Mouse (Mus musculus): ENCODE data around the gene Maco1. TPM values are rescaled to one million over a fixed set of nuclear protein-coding genes. Genes with fewer than 3 reads are reported as not detected.

The Maco1 gene
- polyA plus RNA-seq, 1 experiment = not detected

- TF ChIP-seq POLR2A (IDR thresholded peaks at IDR 0.05; ENCODE audit: insufficient read depth, low read depth, low read length) (no peak), CTCF (IDR thresholded peaks at IDR 0.05; ENCODE audit: insufficient read depth, low read depth, low read length) (no peak)
- 93% methylated on average over 5 of the region's 5 CpGs for WGBS
- no peaks in the 10 kb centered on the region for H3K4me1 ChIP-seq (ENCODE audit: control insufficient read depth, insufficient read depth, low read length)
Observed at GRCm38 (mm10) chr4:134865789-134866188, 12.6 kb upstream of the Maco1 start.

GRCm38 (mm10) chr4:134865340-134865739 lies 12.2 kb upstream of the Maco1 start:
- WGBS = 77% methylated on average over 6 of the region's 6 CpGs
- Histone ChIP-seq H3K4me1 (ENCODE audit: control insufficient read depth, insufficient read depth, low read length) (no peaks in the 10 kb centered on the region), H3K27ac (ENCODE audit: insufficient read depth, low read depth, low read length) (no peak overlapping the region), H3K4me3 (ENCODE audit: insufficient read depth, low read depth, low read length) (no peak overlapping the region)
- TF ChIP-seq CTCF (IDR thresholded peaks at IDR 0.05; ENCODE audit: insufficient read depth, low read depth, low read length) = no peak
- TF ChIP-seq POLR2A (IDR thresholded peaks at IDR 0.05; ENCODE audit: insufficient read depth, low read depth, low read length) = no peak

More at GRCm38 (mm10) chr4:134865789-134866188, 12.6 kb upstream of the Maco1 start:
- Histone ChIP-seq H3K27ac (ENCODE audit: insufficient read depth, low read depth, low read length) (no peak overlapping the region), H3K4me3 (ENCODE audit: insufficient read depth, low read depth, low read length) (no peak overlapping the region)

GRCm38 (mm10) chr4:134863937-134864729 lies 11.0 kb upstream of the Maco1 start, which contains the start of gene Rhd:
TSS of gene Rhd (plus strand) at chr4:134864536.
- no peak within 1 kb of the TSS for H3K4me3 ChIP-seq (ENCODE audit: insufficient read depth, low read depth, low read length)
- WGBS = 76% methylated on average over 14 of the region's 14 CpGs
- TF ChIP-seq CTCF (IDR thresholded peaks at IDR 0.05; ENCODE audit: insufficient read depth, low read depth, low read length) = no peak
- no peak for TF ChIP-seq POLR2A (IDR thresholded peaks at IDR 0.05; ENCODE audit: insufficient read depth, low read depth, low read length)

GRCm38 (mm10) chr4:134862996-134863395 lies 9.9 kb upstream of the Maco1 start:
- no peaks in the 10 kb centered on the region for H3K4me1 ChIP-seq (ENCODE audit: control insufficient read depth, insufficient read depth, low read length)
- 72% methylated on average over 7 of the region's 7 CpGs for WGBS
- no peak overlapping the region for H3K27ac ChIP-seq (ENCODE audit: insufficient read depth, low read depth, low read length)
- H3K4me3 ChIP-seq (ENCODE audit: insufficient read depth, low read depth, low read length) = no peak overlapping the region
- TF ChIP-seq POLR2A (IDR thresholded peaks at IDR 0.05; ENCODE audit: insufficient read depth, low read depth, low read length) (no peak), CTCF (IDR thresholded peaks at IDR 0.05; ENCODE audit: insufficient read depth, low read depth, low read length) (no peak)

More at GRCm38 (mm10) chr4:134863937-134864729, 11.0 kb upstream of the Maco1 start, which contains the start of gene Rhd:
- Histone ChIP-seq H3K4me1 (ENCODE audit: control insufficient read depth, insufficient read depth, low read length) (no peaks in the 10 kb centered on the region), H3K27ac (ENCODE audit: insufficient read depth, low read depth, low read length) (no peak within 1 kb of the TSS)

GRCm38 (mm10) chr4:134861884-134862283 lies 8.7 kb upstream of the Maco1 start:
- no peak for TF ChIP-seq POLR2A (IDR thresholded peaks at IDR 0.05; ENCODE audit: insufficient read depth, low read depth, low read length)
- WGBS = 90% methylated on average over 6 of the region's 6 CpGs
- Histone ChIP-seq H3K4me3 (ENCODE audit: insufficient read depth, low read depth, low read length) (no peak overlapping the region), H3K27ac (ENCODE audit: insufficient read depth, low read depth, low read length) (no peak overlapping the region), H3K4me1 (ENCODE audit: control insufficient read depth, insufficient read depth, low read length) (no peaks in the 10 kb centered on the region)

GRCm38 (mm10) chr4:134858494-134858893 lies 5.3 kb upstream of the Maco1 start:
- TF ChIP-seq CTCF (IDR thresholded peaks at IDR 0.05; ENCODE audit: insufficient read depth, low read depth, low read length) (no peak), POLR2A (IDR thresholded peaks at IDR 0.05; ENCODE audit: insufficient read depth, low read depth, low read length) (no peak)
- Histone ChIP-seq H3K4me1 (ENCODE audit: control insufficient read depth, insufficient read depth, low read length) (peaks cover 7% of the 10 kb centered on the region; the same call in 1 of the 2 replicates), H3K4me3 (ENCODE audit: insufficient read depth, low read depth, low read length) (no peak overlapping the region), H3K27ac (ENCODE audit: insufficient read depth, low read depth, low read length) (no peak overlapping the region)
- 92% methylated on average over 4 of the region's 4 CpGs for WGBS

GRCm38 (mm10) chr4:134856501-134856900 lies 3.4 kb upstream of the Maco1 start:
- Histone ChIP-seq H3K4me1 (ENCODE audit: control insufficient read depth, insufficient read depth, low read length) (peaks cover 7% of the 10 kb centered on the region; the same call in 1 of the 2 replicates), H3K4me3 (ENCODE audit: insufficient read depth, low read depth, low read length) (no peak overlapping the region), H3K27ac (ENCODE audit: insufficient read depth, low read depth, low read length) (no peak overlapping the region)
- no peak for TF ChIP-seq CTCF (IDR thresholded peaks at IDR 0.05; ENCODE audit: insufficient read depth, low read depth, low read length)
- no peak for TF ChIP-seq POLR2A (IDR thresholded peaks at IDR 0.05; ENCODE audit: insufficient read depth, low read depth, low read length)
- 55% methylated on average over 5 of the region's 5 CpGs for WGBS

GRCm38 (mm10) chr4:134856056-134856455 lies 2.9 kb upstream of the Maco1 start:
- no peak overlapping the region for H3K27ac ChIP-seq (ENCODE audit: insufficient read depth, low read depth, low read length)
- 74% methylated on average over 5 of the region's 5 CpGs for WGBS
- peaks cover 7% of the 10 kb centered on the region; the same call in 1 of the 2 replicates for H3K4me1 ChIP-seq (ENCODE audit: control insufficient read depth, insufficient read depth, low read length)
- no peak overlapping the region for H3K4me3 ChIP-seq (ENCODE audit: insufficient read depth, low read depth, low read length)
- TF ChIP-seq CTCF (IDR thresholded peaks at IDR 0.05; ENCODE audit: insufficient read depth, low read depth, low read length) (no peak), POLR2A (IDR thresholded peaks at IDR 0.05; ENCODE audit: insufficient read depth, low read depth, low read length) (no peak)

- H3K4me3 ChIP-seq (ENCODE audit: insufficient read depth, low read depth, low read length) = no peak overlapping the region
- H3K27ac ChIP-seq (ENCODE audit: insufficient read depth, low read depth, low read length) = no peak overlapping the region
- peaks cover 9% of the 10 kb centered on the region for H3K4me1 ChIP-seq (ENCODE audit: control insufficient read depth, insufficient read depth, low read length)
- TF ChIP-seq POLR2A (IDR thresholded peaks at IDR 0.05; ENCODE audit: insufficient read depth, low read depth, low read length) (no peak), CTCF (IDR thresholded peaks at IDR 0.05; ENCODE audit: insufficient read depth, low read depth, low read length) (no peak)
- 85% methylated on average over 3 of the region's 3 CpGs for WGBS
Observed at GRCm38 (mm10) chr4:134855371-134855770, 2.2 kb upstream of the Maco1 start.

All from olfactory bulb, adult 2 months (tissue).